Mouse (Mus musculus) embryonic stem cell, embryonic (primary cell): Measurements from ENCODE around the gene Tbx3.

Source experiments
- CTCF ChIA-PET, 4 experiments: fragments of 300-600 bp in 2 of 4; fragments of 350-600 bp in 2 of 4; sonication (Branson Sonifier 250); formaldehyde crosslinking; loops; one replicate each; lab custom pipeline; 2022; ENCODE audit warnings: inconsistent platforms in 2 of 4; lab: Charles Lee
- POLR2A ChIA-PET, 4 experiments: fragments of 300-600 bp in 2 of 4; fragments of 350-600 bp in 2 of 4; sonication (Branson Sonifier 250); formaldehyde crosslinking; loops; one replicate each; lab custom pipeline; 2022; ENCODE audit warnings: antibody characterized with exemption in 4 of 4, inconsistent platforms in 1 of 4; lab: Charles Lee

Tbx3 gene

GRCm38 (mm10) chr5:119671124-119671801 is 794 bp downstream of the Tbx3 start:
- POLR2A ChIA-PET, result interaction anchor here (0.5 to 11.7 kb wide), 126 partner anchors 9 to 1645 kb away, joined by 3 to 411 read pairs (median 5); no protein-coding TSS in a partner anchor
- CTCF ChIA-PET, result interaction anchor here (0.5 to 2.8 kb wide), 20 partner anchors 10 to 1377 kb away, joined by 3 to 12 read pairs (median 4); no protein-coding TSS in a partner anchor

- ChIA-PET POLR2A (interaction anchor here (0.5 to 11.7 kb wide), 69 partner anchors 8 to 1646 kb away, joined by 3 to 411 read pairs (median 9); no protein-coding TSS in a partner anchor), CTCF (interaction anchor here (0.5 to 0.7 kb wide), 6 partner anchors 23 to 624 kb away, joined by 3 to 8 read pairs (median 4); no protein-coding TSS in a partner anchor)
Measured at GRCm38 (mm10) chr5:119671965-119672347, 1.5 kb downstream of the Tbx3 start.

- POLR2A ChIA-PET, result interaction anchor here (0.7 to 11.7 kb wide), 40 partner anchors 7 to 724 kb away, joined by 3 to 411 read pairs (median 12); no protein-coding TSS in a partner anchor
- CTCF ChIA-PET, result interaction anchor here in 1 of 4 experiments (0.7 kb wide), 1 partner anchor 428 kb away, joined by 8 read pairs; no protein-coding TSS in a partner anchor
Measured at GRCm38 (mm10) chr5:119672348-119672983, 2.0 kb downstream of the Tbx3 start.

GRCm38 (mm10) chr5:119672984-119673600 is 2.6 kb downstream of the Tbx3 start:
- POLR2A ChIA-PET, result interaction anchor here (0.7 to 3.8 kb wide), 25 partner anchors 8 to 93 kb away, joined by 3 to 38 read pairs (median 5); no protein-coding TSS in a partner anchor
- CTCF ChIA-PET, result interaction anchor here in 1 of 4 experiments (0.6 kb wide), 1 partner anchor 292 kb away, joined by 13 read pairs; no protein-coding TSS in a partner anchor

GRCm38 (mm10) chr5:119673716-119674605 is 3.5 kb downstream of the Tbx3 start:
- ChIA-PET POLR2A (interaction anchor here (0.6 to 3.8 kb wide), 38 partner anchors 8 to 176 kb away, joined by 3 to 38 read pairs (median 4); no protein-coding TSS in a partner anchor), CTCF (interaction anchor here in 1 of 4 experiments (0.6 kb wide), 1 partner anchor 291 kb away, joined by 13 read pairs; no protein-coding TSS in a partner anchor)

GRCm38 (mm10) chr5:119674606-119675330 is 4.3 kb downstream of the Tbx3 start:
- CTCF ChIA-PET, result no interaction called here
- POLR2A ChIA-PET, result interaction anchor here (0.7 to 3.8 kb wide), 26 partner anchors 7 to 94 kb away, joined by 3 to 38 read pairs (median 4); no protein-coding TSS in a partner anchor

GRCm38 (mm10) chr5:119676245-119676644 is 5.8 kb downstream of the Tbx3 start:
- ChIA-PET CTCF (interaction anchor here in 1 of 4 experiments (0.6 kb wide), 1 partner anchor 296 kb away, joined by 5 read pairs; no protein-coding TSS in a partner anchor), POLR2A (interaction anchor here (0.5 to 3.8 kb wide), 16 partner anchors 8 to 90 kb away, joined by 3 to 38 read pairs (median 4); no protein-coding TSS in a partner anchor)

- ChIA-PET CTCF (interaction anchor here in 2 of 4 experiments (0.6 to 1.8 kb wide), 2 partner anchors 9 to 165 kb away, joined by 3 to 7 read pairs; partner anchors contain the start of gene Tbx3 (in 1 of the 2)), POLR2A (interaction anchor here (0.7 to 9.6 kb wide), 23 partner anchors 8 to 881 kb away, joined by 3 to 411 read pairs (median 23); partner anchors contain the start of gene Tbx3 (in 3 of the 4))
Measured at GRCm38 (mm10) chr5:119678516-119678915, 8.0 kb downstream of the Tbx3 start.

- ChIA-PET CTCF (interaction anchor here in 2 of 4 experiments (0.6 to 1.8 kb wide), 3 partner anchors 9 to 166 kb away, joined by 3 to 7 read pairs (median 3); partner anchors contain the start of gene Tbx3 (in 1 of the 2)), POLR2A (interaction anchor here (0.6 to 9.6 kb wide), 42 partner anchors 8 to 1244 kb away, joined by 3 to 411 read pairs (median 8); partner anchors contain the start of gene Tbx3 (in 4 of the 4))
Measured at GRCm38 (mm10) chr5:119679084-119679483, 8.6 kb downstream of the Tbx3 start.

- CTCF ChIA-PET, result interaction anchor here (0.6 to 1.8 kb wide), 8 partner anchors 9 to 107 kb away, joined by 3 to 11 read pairs (median 4); partner anchors contain the start of gene Tbx3 (in 2 of the 4)
- POLR2A ChIA-PET, result interaction anchor here (0.5 to 9.6 kb wide), 90 partner anchors 8 to 1245 kb away, joined by 3 to 411 read pairs (median 5); partner anchors contain the start of gene Tbx3 (in 4 of the 4)
Measured at GRCm38 (mm10) chr5:119679614-119680328, 9.3 kb downstream of the Tbx3 start.

GRCm38 (mm10) chr5:119680329-119681010 is 10.0 kb downstream of the Tbx3 start:
- CTCF ChIA-PET, result interaction anchor here (0.6 to 2.1 kb wide), 8 partner anchors 10 to 96 kb away, joined by 3 to 11 read pairs (median 6); partner anchors contain the start of gene Tbx3 (in 2 of the 4)
- POLR2A ChIA-PET, result interaction anchor here (0.5 to 9.6 kb wide), 117 partner anchors 7 to 1245 kb away, joined by 3 to 411 read pairs (median 5); partner anchors contain the start of gene Tbx3 (in 4 of the 4)

GRCm38 (mm10) chr5:119681011-119681832 is 10.8 kb downstream of the Tbx3 start:
- ChIA-PET CTCF (interaction anchor here in 3 of 4 experiments (0.6 to 2.1 kb wide), 7 partner anchors 10 to 740 kb away, joined by 3 to 10 read pairs (median 4); partner anchors contain the start of gene Tbx3 (in 1 of the 3)), POLR2A (interaction anchor here (0.5 to 9.6 kb wide), 89 partner anchors 8 to 1617 kb away, joined by 3 to 411 read pairs (median 5); partner anchors contain the start of gene Tbx3 (in 4 of the 4))

GRCm38 (mm10) chr5:119681833-119682210 is 11.4 kb downstream of the Tbx3 start:
- ChIA-PET POLR2A (interaction anchor here (0.5 to 9.6 kb wide), 71 partner anchors 8 to 1618 kb away, joined by 3 to 411 read pairs (median 7); partner anchors contain the start of gene Tbx3 (in 4 of the 4)), CTCF (interaction anchor here in 3 of 4 experiments (0.6 to 2.1 kb wide), 8 partner anchors 9 to 370 kb away, joined by 3 to 10 read pairs (median 4); partner anchors contain the start of gene Tbx3 (in 2 of the 3))
